Mouse (Mus musculus) forebrain, postnatal 0 days (tissue): ENCODE results near the gene Krba1. TPM values are rescaled to one million over a fixed set of nuclear protein-coding genes. Genes with fewer than 3 reads are reported as not detected.

Experiments
- ATAC-seq: fragments of 200-750 bp; cut with Nextera tagmentation; 2 replicates; pipeline ENCODE4 v1.8.0; 2017; ENCODE audit warnings: mild to moderate bottlenecking, moderate library complexity
- DNase-seq: peaks from one replicate; pipeline ENCODE4 v3.0.0-alpha.2; 2015
- H3K27ac ChIP-seq: fragments of 300-500 bp; sonication (generic); 2 replicates; pipeline ENCODE4 v1.5.1; 2014; ENCODE audit warnings: low read depth, mild to moderate bottlenecking, antibody characterized with exemption, low read length, moderate library complexity, mixed read lengths
- H3K27me3 ChIP-seq: fragments of 300-500 bp; sonication (generic); 2 replicates; pipeline ENCODE4 v1.6.1; 2014; ENCODE audit warnings: mild to moderate bottlenecking, low read length, mixed read lengths; ENCODE audit not compliant: insufficient read depth
- H3K36me3 ChIP-seq: fragments of 300-500 bp; sonication (generic); 2 replicates; pipeline ENCODE4 v1.6.1; 2014; ENCODE audit warnings: mild to moderate bottlenecking, moderate library complexity; ENCODE audit not compliant: insufficient read depth
- H3K4me1 ChIP-seq: fragments of 300-500 bp; sonication (generic); 2 replicates; pipeline ENCODE4 v1.6.1; 2014; ENCODE audit warnings: antibody characterized with exemption; ENCODE audit not compliant: insufficient read depth
- H3K4me2 ChIP-seq: fragments of 300-500 bp; sonication (generic); 2 replicates; pipeline ENCODE4 v1.6.1; 2014; ENCODE audit warnings: low read depth, mild to moderate bottlenecking, moderate library complexity
- H3K4me3 ChIP-seq: fragments of 300-500 bp; sonication (generic); 2 replicates; pipeline ENCODE4 v1.5.1; 2014; ENCODE audit warnings: low read depth, low read length, mixed read lengths
- H3K9ac ChIP-seq: fragments of 300-500 bp; sonication (generic); 2 replicates; pipeline ENCODE4 v1.6.1; 2014; ENCODE audit warnings: mild to moderate bottlenecking
- H3K9me3 ChIP-seq: fragments of 300-500 bp; sonication (generic); 2 replicates; pipeline ENCODE4 v1.6.1; 2016; ENCODE audit warnings: low read length
- CTCF ChIP-seq: sonication (generic); IDR thresholded peaks from 2 replicates; pipeline ENCODE4 v1.5.1; 2016; ENCODE audit warnings: antibody characterized with exemption, control low read depth, low read depth
- WGBS: fragments of 180-500 bp; shearing (Covaris S2); extraction: QIAGEN DNeasy Blood & Tissue Kit; methylation state at CpG from one replicate; pipeline ENCODE4 v1.1.7; 2014; 5-methylcytosine and 5-hydroxymethylcytosine counted together
- polyA plus RNA-seq: library from polyadenylated mRNA; unstranded; fragments of >200 nt; fragmentation: Nextera tagmentation; extraction: Ambion mirVana; gene quantifications from 2 replicates; pipeline ENCODE4 v1.2.1, GENCODE M21; 2015
- total RNA-seq: library from RNA; depleted of rRNA; stranded (reverse); fragments of >200 nt; gene quantifications from 2 replicates; pipeline ENCODE4 v1.2.3, GENCODE M21; 2014; rRNA removed

The Krba1 gene
- total RNA-seq = 35.9 and 49.9 TPM in 2 replicates
- polyA plus RNA-seq = 14.2 and 20.4 TPM in 2 replicates

DNA sequence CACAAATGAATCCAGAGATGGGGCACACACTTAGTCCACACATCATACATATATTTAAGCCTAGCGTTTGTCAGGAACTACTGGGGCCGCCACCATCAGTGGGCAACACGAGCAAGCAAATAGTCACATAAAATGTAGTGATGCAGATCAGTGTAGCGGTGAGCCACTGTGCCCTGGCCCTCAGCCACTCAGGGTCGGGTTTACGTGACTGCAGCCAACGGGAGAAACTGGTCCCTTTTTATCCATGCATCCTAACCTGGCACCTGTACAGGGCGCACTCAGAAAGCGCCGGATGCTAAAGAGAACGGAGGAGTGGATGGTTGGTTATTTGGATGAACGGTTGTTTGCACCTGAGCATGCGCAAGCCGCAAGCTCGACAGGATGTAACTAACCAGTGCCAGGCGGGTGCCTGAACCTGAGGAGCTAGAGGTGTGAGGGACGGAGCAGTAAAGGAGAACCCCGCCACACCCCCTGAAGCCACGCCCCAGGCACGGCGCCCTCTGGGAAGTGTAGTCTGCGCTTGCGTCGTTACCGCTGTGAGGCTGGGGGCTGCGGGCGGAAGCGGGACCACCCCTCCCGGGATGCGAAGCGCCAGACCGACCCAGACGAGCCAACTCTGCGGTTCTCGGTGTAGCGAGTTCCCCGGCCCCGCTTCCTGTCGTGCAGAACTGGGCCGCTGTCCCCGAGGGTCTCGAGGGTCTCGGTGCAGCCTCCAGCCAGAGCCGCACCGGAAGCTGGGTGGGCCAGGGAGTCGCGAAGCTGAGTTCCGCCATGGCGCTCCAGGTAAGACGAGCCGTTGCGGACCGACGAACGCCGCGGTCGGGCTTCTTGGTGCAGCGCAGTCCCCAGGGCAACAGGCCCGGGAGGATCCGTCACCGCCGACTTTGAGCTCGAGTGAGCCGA lies at the start of gene Krba1:
Gene Krba1, plus strand, starts transcription at position 482 of the 903 bp plus-strand sequence.
- Histone ChIP-seq H3K36me3 (no peaks in the 10 kb centered on the region), H3K4me1 (peaks cover 15% of the 10 kb centered on the region), H3K4me3 (peak within 1 kb of the TSS; percentile 75), H3K4me2 (peak within 1 kb of the TSS; percentile 75), H3K9me3 (no peaks in the 10 kb centered on the region), H3K9ac (peak within 1 kb of the TSS; percentile 82), H3K27me3 (no peaks in the 10 kb centered on the region), H3K27ac (peak within 1 kb of the TSS; percentile 87)
- 0 out of 2 replicates have a peak, but pooled peaks have one; percentile 10 for TF ChIP-seq CTCF
- DNase-seq (peak; percentile 94), ATAC-seq (peak; percentile 98)
- WGBS = 1% methylated on average over 63 of the region's 65 CpGs

DNA sequence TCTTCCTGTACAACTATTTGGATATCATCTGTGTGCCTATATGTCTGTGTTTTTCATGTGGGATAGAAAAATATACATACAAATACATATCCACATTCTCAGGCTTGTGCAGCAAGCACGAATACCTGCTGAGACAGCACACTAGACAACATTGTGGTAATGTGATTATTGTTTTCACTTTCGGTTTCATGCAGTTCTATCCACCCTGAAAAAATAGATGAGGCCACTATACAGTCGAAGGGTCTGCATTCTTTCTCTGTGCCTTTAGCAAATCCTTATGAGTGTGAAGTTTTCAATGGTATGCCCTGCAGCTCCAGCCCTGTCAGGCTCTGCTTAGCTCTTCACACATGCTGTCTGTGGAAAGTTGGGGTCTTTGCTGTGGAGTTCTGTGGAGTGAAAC lies 36.5 kb upstream of the Krba1 start:
- no peak for TF ChIP-seq CTCF
- Histone ChIP-seq H3K27ac (no peak overlapping the region), H3K4me1 (no peaks in the 10 kb centered on the region), H3K4me2 (no peak overlapping the region), H3K9me3 (no peaks in the 10 kb centered on the region), H3K9ac (no peak overlapping the region), H3K27me3 (no peaks in the 10 kb centered on the region), H3K36me3 (no peaks in the 10 kb centered on the region), H3K4me3 (no peak overlapping the region)
- 68% methylated on average over 3 of the region's 3 CpGs for WGBS
- DNase-seq = no peak
- ATAC-seq = no peak

DNA sequence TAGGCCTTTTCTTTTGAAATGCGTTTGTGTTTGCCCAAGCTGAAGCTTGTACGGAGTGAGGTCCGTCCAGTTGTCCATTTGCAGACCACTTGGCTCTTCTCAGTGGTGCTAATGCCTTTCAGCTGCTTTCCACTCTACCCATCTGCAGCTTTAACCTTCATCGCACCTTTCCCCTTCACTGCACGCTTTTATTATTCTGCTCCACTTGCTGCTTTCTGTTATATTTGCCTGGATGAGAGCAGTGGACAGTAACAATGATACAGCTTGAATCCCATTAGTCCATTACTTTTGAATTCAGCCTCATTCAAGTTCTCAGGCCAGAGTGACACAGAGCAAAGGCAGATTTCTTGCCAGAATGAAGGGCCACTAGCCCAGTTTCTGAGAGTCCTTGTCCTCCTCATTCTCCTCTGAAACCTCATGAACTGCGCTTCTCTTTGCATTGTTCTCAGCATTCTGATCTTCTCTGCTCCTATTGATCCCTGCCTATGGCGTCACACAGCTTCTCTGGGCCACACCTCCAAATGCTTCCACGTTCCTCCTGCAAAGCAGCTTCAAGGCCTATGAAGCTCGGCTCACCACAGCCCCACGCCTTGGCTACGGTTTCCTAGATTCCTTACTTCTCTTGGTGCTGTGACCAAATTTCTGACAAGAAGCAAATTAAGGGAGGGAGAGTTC lies 28.9 kb upstream of the Krba1 start:
- H3K4me3 ChIP-seq = no peak overlapping the region
- DNase-seq (peak; percentile 6), ATAC-seq (peak; percentile 36; the same call in 1 of the 2 replicates)
- no peaks in the 10 kb centered on the region for H3K27me3 ChIP-seq
- H3K4me2 ChIP-seq = no peak overlapping the region
- TF ChIP-seq CTCF = no peak
- H3K4me1 ChIP-seq = no peaks in the 10 kb centered on the region
- H3K27ac ChIP-seq = no peak overlapping the region
- H3K36me3 ChIP-seq = no peaks in the 10 kb centered on the region
- 24% methylated on average over 11 of the region's 11 CpGs for WGBS
- no peaks in the 10 kb centered on the region for H3K9me3 ChIP-seq
- H3K9ac ChIP-seq = no peak overlapping the region

DNA sequence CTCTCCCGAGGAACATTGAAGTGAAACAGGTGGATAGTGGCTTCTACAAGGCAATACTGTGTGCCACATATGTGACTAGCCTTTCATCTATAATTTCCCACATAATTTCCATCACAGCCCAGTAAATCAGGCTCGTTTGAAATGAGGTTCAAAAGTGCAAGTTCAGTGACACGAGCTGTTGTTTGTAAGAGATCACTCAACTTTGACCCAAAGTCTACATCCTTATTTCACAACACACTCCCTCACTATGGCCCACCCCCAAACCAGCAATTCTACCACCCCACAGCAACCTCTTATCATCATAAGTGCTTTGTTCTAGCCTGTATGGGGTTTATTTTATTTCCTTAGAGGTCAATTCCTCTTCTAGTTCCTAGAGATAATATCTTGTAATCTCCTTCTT lies 7.2 kb upstream of the Krba1 start:
- Histone ChIP-seq H3K36me3 (no peaks in the 10 kb centered on the region), H3K4me2 (no peak overlapping the region), H3K4me3 (no peak overlapping the region), H3K4me1 (no peaks in the 10 kb centered on the region), H3K9me3 (no peaks in the 10 kb centered on the region), H3K27ac (no peak overlapping the region), H3K9ac (no peak overlapping the region), H3K27me3 (no peaks in the 10 kb centered on the region)
- 74% methylated on average over 3 of the region's 3 CpGs for WGBS
- no peak for TF ChIP-seq CTCF
- no peak for DNase-seq
- ATAC-seq = no peak

GRCm38 (mm10) chr6:48393811-48394210 lies 1.6 kb upstream of the Krba1 start:
- H3K4me2 ChIP-seq = no peak overlapping the region
- no peak for TF ChIP-seq CTCF
- no peak overlapping the region for H3K4me3 ChIP-seq
- peaks cover 15% of the 10 kb centered on the region for H3K4me1 ChIP-seq
- DNase-seq = no peak
- no peaks in the 10 kb centered on the region for H3K9me3 ChIP-seq
- no peak for ATAC-seq
- H3K9ac ChIP-seq = no peak overlapping the region
- H3K27me3 ChIP-seq = no peaks in the 10 kb centered on the region
- no peak overlapping the region for H3K27ac ChIP-seq
- no peaks in the 10 kb centered on the region for H3K36me3 ChIP-seq

GRCm38 (mm10) chr6:48396008-48396595 lies 716 bp downstream of the Krba1 start:
- Histone ChIP-seq H3K4me2 (peak overlapping the region; percentile 75), H3K27me3 (no peaks in the 10 kb centered on the region), H3K36me3 (no peaks in the 10 kb centered on the region), H3K9me3 (no peaks in the 10 kb centered on the region), H3K4me3 (peak overlapping the region; percentile 75), H3K4me1 (peaks cover 15% of the 10 kb centered on the region), H3K9ac (peak overlapping the region; percentile 82), H3K27ac (peak overlapping the region; percentile 87)
- ATAC-seq (no peak), DNase-seq (no peak)
- 29% methylated on average over 15 of the region's 15 CpGs for WGBS
- TF ChIP-seq CTCF = no peak
